30 mouse cellular contexts compared by ENCODE assay signal in genomic region chr13:10527251-10527650, GRCm38 (mm10).
A peak's percentile ranks its signal among the peaks of the same experiment; 100 is the strongest.
DNase-seq lines count a peak whose midpoint lies in the region; ATAC-seq and TF ChIP-seq lines count a peak whose summit lies in the region.
"Had no signal": no experiment of that assay in that cellular context is flagged by ENCODE, and none has a peak within 500 bp of the region (broad histone marks: within the 10 kb centered on the region; RNA-seq: fewer than 3 reads in every experiment).

No protein-coding gene starts in this region.

- peak; percentile 12 to 16 for DNase-seq in cerebellum, postnatal 10 days
- DNase-seq in cerebellum, adult 2 months: no peak
- peak; percentile 15 for DNase-seq in midbrain, postnatal 0 days (ENCODE audit: low spot score)
- peak; percentile 53 to 68 for DNase-seq in layer of hippocampus, adult 2 months (ENCODE audit: low spot score in 2 of 2)
- DNase-seq in layer of hippocampus, postnatal 36 days: peak; percentile 36 to 58
- DNase-seq in lung, postnatal 14 days: no peak
- no peak for DNase-seq in lung, postnatal 4 days
- DNase-seq: adrenal gland, postnatal 10 days; cerebellum, adult 18-20 months; cerebellum, postnatal 36 days; embryo, embryonic 11 days; gastrocnemius, adult 2 months; heart, postnatal 4 days; kidney, adult 8-10 months; kidney, postnatal 14 days; lung, adult 18-20 months; lung, postnatal 10 days; right cerebral cortex, adult 18-20 months; right cerebral cortex, postnatal 4 days; thymus, adult 2 months had no signal

- H3K36me3 ChIP-seq in midbrain, postnatal 0 days (ENCODE audit: insufficient read depth, low read length): no peaks in the 10 kb centered on the region
- H3K36me3 ChIP-seq in midbrain, embryonic 16.5 days (ENCODE audit: control insufficient read depth, insufficient read depth, low read length): no peaks in the 10 kb centered on the region
- H3K36me3 ChIP-seq: embryonic facial prominence, embryonic 13.5 days; heart, embryonic 15.5 days; intestine, embryonic 15.5 days; limb, embryonic 13.5 days; liver, embryonic 12.5 days; midbrain, embryonic 13.5 days had no signal

- H3K27ac ChIP-seq in cerebellum, adult 2 months (ENCODE audit: insufficient read depth, low read length): no peak overlapping the region
- no peak overlapping the region for H3K27ac ChIP-seq in midbrain, postnatal 0 days (ENCODE audit: low read depth, low read length)
- no peak overlapping the region for H3K27ac ChIP-seq in midbrain, embryonic 16.5 days (ENCODE audit: low read length)
- H3K27ac ChIP-seq in layer of hippocampus, adult 2 months: peak overlapping the region; percentile 43
- H3K27ac ChIP-seq: embryonic facial prominence, embryonic 13.5 days; gastrocnemius, adult 2 months; heart, embryonic 15.5 days; hindbrain, embryonic 14.5 days; intestine, embryonic 15.5 days; limb, embryonic 13.5 days; liver, embryonic 12.5 days; midbrain, embryonic 13.5 days had no signal

- 49% methylated on average over 2 of the region's 2 CpGs for WGBS in cerebellum, adult 2 months
- WGBS in midbrain, postnatal 0 days: 76% methylated on average over 2 of the region's 2 CpGs
- WGBS in midbrain, embryonic 16.5 days: 76% methylated on average over 2 of the region's 2 CpGs

- H3K4me3 ChIP-seq in cerebellum, adult 2 months (replicated peaks; ENCODE audit: insufficient read depth, low read depth, low read length): no peak overlapping the region
- H3K4me3 ChIP-seq in midbrain, postnatal 0 days (ENCODE audit: low read depth, low read length): no peak overlapping the region
- H3K4me3 ChIP-seq in midbrain, embryonic 16.5 days (ENCODE audit: low read depth, low read length): no peak overlapping the region
- no peak overlapping the region for H3K4me3 ChIP-seq in layer of hippocampus, adult 2 months
- H3K4me3 ChIP-seq: embryonic facial prominence, embryonic 13.5 days; erythroblast, embryonic 14.5 days; gastrocnemius, adult 2 months; heart, embryonic 15.5 days; intestine, embryonic 15.5 days; limb, embryonic 13.5 days; liver, embryonic 12.5 days; midbrain, embryonic 13.5 days; myocyte had no signal

- H3K9ac ChIP-seq in midbrain, postnatal 0 days (replicated peaks; ENCODE audit: low read length, poor library complexity, severe bottlenecking): no peak overlapping the region
- H3K9ac ChIP-seq in midbrain, embryonic 16.5 days (ENCODE audit: low read depth, low read length): no peak overlapping the region
- H3K9ac ChIP-seq: embryonic facial prominence, embryonic 13.5 days; heart, embryonic 15.5 days; hindbrain, embryonic 14.5 days; intestine, embryonic 15.5 days; limb, embryonic 13.5 days; liver, embryonic 12.5 days; midbrain, embryonic 13.5 days had no signal

- TF ChIP-seq POLR2A in cerebellum, adult 2 months (IDR thresholded peaks at IDR 0.05; ENCODE audit: borderline replicate concordance, insufficient read depth, low read length): no peak

- H3K27me3 ChIP-seq in cerebellum, adult 2 months (ENCODE audit: control insufficient read depth, insufficient read depth, low read length): no peaks in the 10 kb centered on the region
- H3K27me3 ChIP-seq in midbrain, postnatal 0 days (ENCODE audit: insufficient read depth, low read length): no peaks in the 10 kb centered on the region
- H3K27me3 ChIP-seq in midbrain, embryonic 16.5 days (ENCODE audit: control insufficient read depth, insufficient read depth, low read depth, low read length): no peaks in the 10 kb centered on the region
- H3K27me3 ChIP-seq: embryonic facial prominence, embryonic 13.5 days; heart, embryonic 15.5 days; intestine, embryonic 15.5 days; limb, embryonic 13.5 days; liver, embryonic 12.5 days; midbrain, embryonic 13.5 days had no signal

- H3K4me1 ChIP-seq in cerebellum, adult 2 months (ENCODE audit: control insufficient read depth, insufficient read depth, low read length): no peaks in the 10 kb centered on the region
- H3K4me1 ChIP-seq in midbrain, postnatal 0 days (ENCODE audit: insufficient read depth, low read length): no peaks in the 10 kb centered on the region
- H3K4me1 ChIP-seq in midbrain, embryonic 16.5 days (ENCODE audit: control insufficient read depth, insufficient read depth, low read length): no peaks in the 10 kb centered on the region
- H3K4me1 ChIP-seq: embryonic facial prominence, embryonic 13.5 days; heart, embryonic 15.5 days; intestine, embryonic 15.5 days; limb, embryonic 13.5 days; liver, embryonic 12.5 days; midbrain, embryonic 13.5 days had no signal

- no peak overlapping the region for H3K4me2 ChIP-seq in midbrain, postnatal 0 days (ENCODE audit: low read depth, low read length, poor library complexity, severe bottlenecking)
- H3K4me2 ChIP-seq in midbrain, embryonic 16.5 days (ENCODE audit: low read length): no peak overlapping the region
- H3K4me2 ChIP-seq: embryonic facial prominence, embryonic 13.5 days; heart, embryonic 15.5 days; hindbrain, embryonic 14.5 days; intestine, embryonic 15.5 days; limb, embryonic 13.5 days; liver, embryonic 12.5 days; midbrain, embryonic 13.5 days had no signal

- H3K9me3 ChIP-seq in midbrain, postnatal 0 days (ENCODE audit: low read length): no peaks in the 10 kb centered on the region
- H3K9me3 ChIP-seq in midbrain, embryonic 16.5 days (replicated peaks; ENCODE audit: control insufficient read depth, low read length, poor library complexity, severe bottlenecking): no peaks in the 10 kb centered on the region
- H3K9me3 ChIP-seq: embryonic facial prominence, embryonic 13.5 days; heart, embryonic 15.5 days; intestine, embryonic 15.5 days; limb, embryonic 13.5 days; liver, embryonic 12.5 days; midbrain, embryonic 13.5 days had no signal

- no peak for ATAC-seq in midbrain, postnatal 0 days (ENCODE audit: low FRiP score)
- ATAC-seq in midbrain, embryonic 16.5 days: no peak
- ATAC-seq: liver, embryonic 12.5 days; midbrain, embryonic 13.5 days had no signal

- TF ChIP-seq CTCF in cerebellum, adult 2 months (IDR thresholded peaks at IDR 0.05; ENCODE audit: borderline replicate concordance, insufficient read depth, low read depth, low read length): no peak
- no peak for TF ChIP-seq CTCF in midbrain, postnatal 0 days (IDR thresholded peaks at IDR 0.05)
- TF ChIP-seq CTCF in layer of hippocampus, adult 2 months (conservative IDR thresholded peaks at IDR 0.05): no peak

Comparison
In these comparisons a context has a peak if more than half of its experiments do, and no peak if none do; other contexts are left out.
1. DNase-seq: peak in cerebellum, postnatal 10 days (2 of 2), midbrain, postnatal 0 days (single experiment), layer of hippocampus, adult 2 months (2 of 2) and layer of hippocampus, postnatal 36 days (2 of 2); none in cerebellum, adult 2 months (0 of 2), lung, postnatal 14 days (single experiment) and lung, postnatal 4 days (0 of 2).